Mouse (Mus musculus) heart, adult 8-10 months (tissue): ENCODE data around the gene Ccr3. TPM values are rescaled to one million over a fixed set of nuclear protein-coding genes. Genes with fewer than 3 reads are reported as not detected.
"Not testable (repeated sequence)": the region's sequence is repeated elsewhere in the genome, so short reads cannot be mapped to it uniquely, and the experiment has no call there.

Experiments used
- DNase-seq: peaks from one replicate; pipeline ENCODE4 v3.0.0; 2022; ENCODE audit warnings: low spot score
- total RNA-seq, 4 experiments: library from RNA; stranded (reverse); gene quantifications; 2 replicates each; pipeline ENCODE4 v1.2.4; 2022

The Ccr3 gene
- total RNA-seq, 4 experiments from 2014 or later: not detected

- no peak for DNase-seq
Observed at GRCm38 (mm10) chr9:124040932-124041331, 19.2 kb downstream of the Ccr3 start.

- DNase-seq: no peak
Observed at GRCm38 (mm10) chr9:124053532-124053931, 31.8 kb downstream of the Ccr3 start.

DNA sequence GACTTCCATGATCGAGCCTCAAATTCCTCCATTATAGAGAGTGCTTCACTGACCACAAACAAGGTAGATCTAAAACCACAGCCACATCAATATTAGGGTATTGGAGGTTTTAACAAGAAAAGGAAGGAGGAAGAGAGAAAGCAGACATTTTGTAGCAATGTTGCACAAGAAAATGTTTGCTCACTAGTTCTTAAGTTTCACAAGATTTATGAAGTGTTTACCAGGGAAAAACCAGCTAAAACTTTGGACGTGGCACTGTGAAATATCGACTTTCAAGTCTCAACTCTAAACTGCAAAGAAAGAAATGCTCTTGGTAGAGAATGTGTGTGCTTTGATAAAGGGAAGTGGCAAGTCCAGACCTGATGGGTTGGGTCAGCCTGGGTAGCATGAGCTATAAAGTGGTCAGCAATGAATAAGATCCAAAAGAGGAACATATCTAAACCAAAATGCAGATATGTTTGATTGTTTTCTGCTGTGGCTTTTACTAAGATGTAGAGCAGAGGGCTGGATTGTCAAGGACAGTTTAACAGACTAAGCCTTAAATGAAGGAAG is 34.5 kb downstream of the Ccr3 start:
- no peak for DNase-seq

- DNase-seq: no peak
Observed at GRCm38 (mm10) chr9:124059660-124060352, 38.0 kb downstream of the Ccr3 start.

DNA sequence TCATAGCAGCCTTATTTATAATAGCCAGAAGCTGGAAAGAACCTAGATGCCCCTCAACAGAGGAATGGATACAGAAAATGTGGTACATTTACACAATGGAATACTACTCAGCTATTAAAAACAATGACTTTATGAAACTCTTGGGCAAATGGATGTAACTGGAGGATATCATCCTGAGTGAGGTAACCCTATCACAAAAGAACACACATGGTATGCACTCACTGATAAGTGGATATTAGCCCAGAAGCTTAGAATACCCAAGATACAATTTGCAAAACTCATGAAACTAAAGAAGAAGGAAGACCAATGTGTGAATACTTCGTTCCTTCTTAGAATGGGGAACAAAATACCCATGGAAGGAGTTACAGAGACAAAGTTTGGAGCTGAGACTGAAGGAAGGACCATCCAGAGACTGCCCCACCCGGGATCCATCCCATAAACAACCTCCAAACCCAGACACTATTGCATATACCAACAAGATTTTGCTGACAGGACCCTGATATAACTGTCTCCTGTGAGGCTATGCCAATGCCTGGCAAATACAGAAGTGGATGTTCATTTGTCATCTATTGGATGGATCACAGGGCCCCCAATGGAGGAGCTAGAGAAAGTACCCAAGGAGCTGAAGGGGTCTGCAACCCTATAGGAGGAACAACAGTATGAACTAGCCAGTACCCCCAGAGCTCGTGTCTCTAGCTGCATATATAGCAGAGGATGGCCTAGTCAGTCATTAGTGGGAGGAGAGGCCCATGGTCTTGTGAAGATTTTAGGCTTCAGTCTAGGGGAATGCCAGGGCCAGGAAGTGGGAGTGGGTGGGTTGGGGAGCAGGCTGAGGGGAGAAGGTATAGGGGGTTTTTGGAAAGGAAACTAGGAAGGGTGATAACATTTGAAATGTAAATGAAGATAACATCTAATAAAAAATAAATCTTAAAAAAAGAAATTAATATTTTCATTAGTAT is 40.0 kb downstream of the Ccr3 start:
- not testable (repeated sequence) for DNase-seq

DNA sequence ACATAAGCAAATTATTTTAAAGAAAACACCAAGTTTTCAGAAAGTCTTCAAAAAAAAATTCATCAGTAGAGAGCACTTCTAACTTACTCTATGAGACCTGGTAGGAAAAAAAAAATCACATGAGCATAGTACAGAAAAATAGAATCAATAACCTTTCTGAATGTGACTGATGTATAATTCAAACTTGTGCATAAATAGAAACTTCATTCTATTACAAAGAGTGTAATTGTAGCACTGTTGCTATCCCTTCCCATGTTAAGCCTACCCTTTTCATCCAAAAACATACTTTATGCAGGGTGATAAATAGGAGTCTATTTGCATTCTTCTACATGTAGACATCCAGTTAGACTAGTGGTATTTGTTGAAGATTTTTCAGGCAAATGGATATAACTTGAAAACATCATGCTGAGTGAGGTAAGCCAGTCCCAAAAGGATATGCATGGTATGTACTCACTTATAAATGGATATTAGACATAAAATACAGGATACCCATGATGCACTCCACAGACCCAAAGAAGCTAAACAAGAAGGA is 44.9 kb downstream of the Ccr3 start:
- DNase-seq: no peak

- DNase-seq: no peak
Observed at GRCm38 (mm10) chr9:124068098-124069058, 46.6 kb downstream of the Ccr3 start.

- DNase-seq: no peak
Observed at GRCm38 (mm10) chr9:124071506-124071905, 49.7 kb downstream of the Ccr3 start.

- DNase-seq: no peak
Observed at GRCm38 (mm10) chr9:124079803-124080202, 58.0 kb downstream of the Ccr3 start.

GRCm38 (mm10) chr9:124080471-124080870 is 58.7 kb downstream of the Ccr3 start:
- not testable (repeated sequence) for DNase-seq

Other genes with a start within 250 kb of the Ccr3 start
- gene Cxcr6, start 215.5 kb upstream of the Ccr3 start, total RNA-seq: under 1 TPM in 2 of 4 experiments, not detected in 2; 0.22 TPM
- 100 to 1,000 TPM; 277 to 295 (median 286) TPM for gene Fyco1, start 170.1 kb upstream of the Ccr3 start, total RNA-seq
- not detected for gene Xcr1, start 159.9 kb upstream of the Ccr3 start, total RNA-seq
- gene Ccr1, start 53.3 kb upstream of the Ccr3 start, total RNA-seq: 1 to 10 TPM in 1 of 4 experiments, under 1 TPM in 3; 0.08 to 2.8 (median 0.42) TPM
- not detected for gene Ccr1l1, start 43.6 kb upstream of the Ccr3 start, total RNA-seq
- gene Ccr2, start 80.0 kb downstream of the Ccr3 start, total RNA-seq: under 1 TPM; 0.44 to 0.98 (median 0.82) TPM
- gene Ccr5, start 99.6 kb downstream of the Ccr3 start, total RNA-seq: 1 to 10 TPM in 3 of 4 experiments, under 1 TPM in 1; 0.37 to 2.2 (median 2.0) TPM